8 mouse cellular contexts compared by ENCODE assay signal in genomic region chr12:11264895-11265294, GRCm38 (mm10). TPM values are rescaled to one million over a fixed set of nuclear protein-coding genes. Genes with fewer than 3 reads are reported as not detected.
DNase-seq lines count a peak whose midpoint lies in the region; ATAC-seq and TF ChIP-seq lines count a peak whose summit lies in the region.

No protein-coding gene starts in this region.

- H3K4me1 ChIP-seq in kidney, embryonic 15.5 days: peaks cover 27% of the 10 kb centered on the region
- H3K4me1 ChIP-seq in hindbrain, postnatal 0 days (ENCODE audit: insufficient read depth, low read length): 0 out of 2 replicates have a peak, but pooled peaks cover 6% of the 10 kb centered on the region

- peak overlapping the region; percentile 92 for H3K4me2 ChIP-seq in kidney, embryonic 15.5 days
- peak overlapping the region; percentile 99 for H3K4me2 ChIP-seq in hindbrain, postnatal 0 days (ENCODE audit: low read depth, low read length)
- H3K4me2 ChIP-seq in myocyte (ENCODE audit: low read depth): peak overlapping the region; percentile 72

- no peak for TF ChIP-seq POLR2A in myocyte (IDR thresholded peaks at IDR 0.05; ENCODE audit: insufficient read length, low read depth)

- no peak for ATAC-seq in kidney, embryonic 15.5 days (replicated peaks; ENCODE audit: low FRiP score)
- peak; percentile 1; the same call in 1 of the 2 replicates for ATAC-seq in common myeloid progenitor, adult 5-6 weeks (replicated peaks; ENCODE audit: low read depth, poor library complexity, severe bottlenecking)
- ATAC-seq in hindbrain, postnatal 0 days: no peak

- H3K9ac ChIP-seq in kidney, embryonic 15.5 days: peak overlapping the region; percentile 79
- peak overlapping the region; percentile 88; the same call in 1 of the 2 replicates for H3K9ac ChIP-seq in hindbrain, postnatal 0 days (replicated peaks; ENCODE audit: low read length)

- intact Hi-C loops in left cerebral cortex, postnatal 36 days (cut with DNase I): loop anchor here (5.0 kb wide), 1 partner anchor 68 kb away; no protein-coding TSS in a partner anchor

- H3K4me3 ChIP-seq in kidney, embryonic 15.5 days (replicated peaks): peak overlapping the region; percentile 83
- H3K4me3 ChIP-seq in hindbrain, postnatal 0 days (ENCODE audit: low read length): peak overlapping the region; percentile 88
- H3K4me3 ChIP-seq in myocyte: peak overlapping the region; percentile 83

- peak overlapping the region; percentile 90 for H3K27ac ChIP-seq in kidney, embryonic 15.5 days
- H3K27ac ChIP-seq in hindbrain, postnatal 0 days: no peak overlapping the region

- WGBS in kidney, embryonic 15.5 days: 1% methylated on average over 13 of the region's 13 CpGs
- 4% methylated on average over 13 of the region's 13 CpGs for WGBS in hindbrain, postnatal 0 days

- no peak for DNase-seq in kidney, postnatal 36 days
- DNase-seq in hindbrain, postnatal 0 days (ENCODE audit: low spot score): no peak
- no peak for DNase-seq in B cell, adult 2 months
- DNase-seq in right cerebral cortex, postnatal 4 days: no peak
- no peak for DNase-seq in left cerebral cortex, postnatal 36 days (ENCODE audit: low spot score in 2 of 2)

- no peaks in the 10 kb centered on the region for H3K9me3 ChIP-seq in kidney, embryonic 15.5 days (replicated peaks)
- no peaks in the 10 kb centered on the region for H3K9me3 ChIP-seq in hindbrain, postnatal 0 days (ENCODE audit: low read length)

- H3K27me3 ChIP-seq in kidney, embryonic 15.5 days: no peaks in the 10 kb centered on the region
- no peaks in the 10 kb centered on the region for H3K27me3 ChIP-seq in hindbrain, postnatal 0 days (ENCODE audit: insufficient read depth, low read length)
- no peaks in the 10 kb centered on the region for H3K27me3 ChIP-seq in myocyte (ENCODE audit: control insufficient read depth, insufficient read depth, insufficient read length)

- TF ChIP-seq CTCF in hindbrain, postnatal 0 days (IDR thresholded peaks at IDR 0.05; ENCODE audit: low read depth): no peak

- no peak overlapping the region for H3ac ChIP-seq in myocyte (ENCODE audit: control insufficient read depth, insufficient read length)

- H3K36me3 ChIP-seq in kidney, embryonic 15.5 days: no peaks in the 10 kb centered on the region
- no peaks in the 10 kb centered on the region for H3K36me3 ChIP-seq in hindbrain, postnatal 0 days (ENCODE audit: insufficient read depth, low read length)
- H3K36me3 ChIP-seq in myocyte (ENCODE audit: control insufficient read depth, insufficient read depth): no peaks in the 10 kb centered on the region

- peaks cover 77% of the 10 kb centered on the region for H3K79me2 ChIP-seq in myocyte (ENCODE audit: control insufficient read depth, insufficient read depth)

TF ChIP-seq in myocyte, 11 proteins besides CTCF, POLR2A, EP300 and RAD21:
- TF ChIP-seq SRF (IDR thresholded peaks at IDR 0.05; ENCODE audit: control insufficient read depth, insufficient read length, low read depth) (no peak), MAX (IDR thresholded peaks at IDR 0.05; ENCODE audit: low read depth) (no peak), MYOD1 (IDR thresholded peaks at IDR 0.05; ENCODE audit: control insufficient read depth in 1 of 3, insufficient read length in 2 of 3, low read depth in 2 of 3) (no peak), POLR2AphosphoS2 (IDR thresholded peaks at IDR 0.05; ENCODE audit: insufficient read length, low read depth) (no peak), E2F4 (IDR thresholded peaks at IDR 0.05; ENCODE audit: insufficient read depth) (no peak), USF1 (IDR thresholded peaks at IDR 0.05; ENCODE audit: low read depth) (no peak), TCF12 (IDR thresholded peaks at IDR 0.05; ENCODE audit: insufficient read depth, poor library complexity, severe bottlenecking) (no peak), REST (IDR thresholded peaks at IDR 0.05; ENCODE audit: insufficient read depth, insufficient read length) (no peak)
TF ChIP-seq in myocyte: peak in this region for 0.

RNA-seq across cellular contexts. Expression of gene Gen1, which starts 0.7 kb away (rescaled TPM):
- polyA plus RNA-seq in kidney, embryonic 15.5 days (2015; fragmentation: Nextera tagmentation; extraction: Ambion mirVana): 9.6 and 11.4 TPM in 2 replicates
- total RNA-seq in common myeloid progenitor, adult 5-6 weeks (2017): 24.7 and 28.8 TPM in 2 replicates
- 1.7 and 3.1 TPM in 2 replicates for total RNA-seq in hindbrain, postnatal 0 days (2014; rRNA removed)
- polyA plus RNA-seq in hindbrain, postnatal 0 days (2015; fragmentation: Nextera tagmentation; extraction: Ambion mirVana): 1.0 and 2.2 TPM in 2 replicates
- 1.8 TPM for polyA plus RNA-seq in myocyte (2012; fragmentation: generic; extraction: Trizol)
- total RNA-seq in left cerebral cortex, postnatal 36 days (2021): 1 to 10 TPM; 1.8 to 1.9 TPM

RNA-seq across cellular contexts. Expression of gene Smc6, which starts 0.8 kb away (rescaled TPM):
- polyA plus RNA-seq in kidney, embryonic 15.5 days (2015; fragmentation: Nextera tagmentation; extraction: Ambion mirVana): 142 and 147 TPM in 2 replicates
- total RNA-seq in common myeloid progenitor, adult 5-6 weeks (2017): 119 and 153 TPM in 2 replicates
- 14.1 and 22.1 TPM in 2 replicates for total RNA-seq in hindbrain, postnatal 0 days (2014; rRNA removed)
- polyA plus RNA-seq in hindbrain, postnatal 0 days (2015; fragmentation: Nextera tagmentation; extraction: Ambion mirVana): 115 and 129 TPM in 2 replicates
- 11.2 TPM for polyA plus RNA-seq in myocyte (2012; fragmentation: generic; extraction: Trizol)
- 10 to 100 TPM; 24.6 to 29.9 TPM for total RNA-seq in left cerebral cortex, postnatal 36 days (2021)

RNA-seq across cellular contexts. Expression of gene Msgn1, which starts 56.1 kb away (rescaled TPM):
- not detected in 2 replicates for polyA plus RNA-seq in kidney, embryonic 15.5 days (2015; fragmentation: Nextera tagmentation; extraction: Ambion mirVana)
- total RNA-seq in common myeloid progenitor, adult 5-6 weeks (2017): not detected in 2 replicates
- not detected in 2 replicates for total RNA-seq in hindbrain, postnatal 0 days (2014; rRNA removed)
- polyA plus RNA-seq in hindbrain, postnatal 0 days (2015; fragmentation: Nextera tagmentation; extraction: Ambion mirVana): not detected in 2 replicates
- polyA plus RNA-seq in myocyte (2012; fragmentation: generic; extraction: Trizol): not detected
- not detected for total RNA-seq in left cerebral cortex, postnatal 36 days (2021)
